Mouse (Mus musculus): ENCODE results near the gene Pwwp2a.

DNA sequence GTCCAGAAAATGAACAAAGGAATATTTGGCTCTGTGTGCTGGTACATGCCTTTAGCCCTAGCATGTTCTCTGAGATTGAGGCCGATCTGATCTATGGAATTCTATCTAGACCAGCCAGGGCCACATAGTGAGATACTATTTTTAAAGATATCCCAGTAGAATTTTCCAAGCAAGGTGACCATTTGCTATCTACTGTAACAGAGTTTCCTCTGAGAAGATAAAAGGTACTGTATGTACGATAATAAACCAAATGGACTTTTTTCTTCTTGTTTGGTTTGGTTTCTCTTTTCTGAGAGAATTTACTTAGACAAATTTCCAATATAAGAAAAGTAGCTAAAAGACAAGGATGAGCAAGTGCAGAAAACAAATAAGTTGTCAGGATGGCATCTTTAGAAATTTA lies 26.6 kb downstream of the Pwwp2a start:
- no peak for TF ChIP-seq POLR2A (IDR thresholded peaks at IDR 0.05; ENCODE audit: low read depth, low read length)
- TF ChIP-seq BHLHE40 (IDR thresholded peaks at IDR 0.05; ENCODE audit: low read depth, low read length): no peak
- no peak for TF ChIP-seq HCFC1 (IDR thresholded peaks at IDR 0.05; ENCODE audit: low read depth, low read length)
- TF ChIP-seq EP300 (IDR thresholded peaks at IDR 0.05; ENCODE audit: low read length): no peak
- TF ChIP-seq CTCF (conservative IDR thresholded peaks at IDR 0.05 in 1 of 2, IDR thresholded peaks at IDR 0.05 in 1 of 2; ENCODE audit: low read depth in 2 of 2, low read length in 2 of 2): no peak
- no peak for TF ChIP-seq ZC3H11A (IDR thresholded peaks at IDR 0.05; ENCODE audit: low read depth, low read length)
- TF ChIP-seq POLR2AphosphoS2 (IDR thresholded peaks at IDR 0.05; ENCODE audit: low read depth, low read length): no peak
- TF ChIP-seq E2F4 (IDR thresholded peaks at IDR 0.05; ENCODE audit: insufficient replicate concordance, low read depth, low read length): no peak
- no peak for TF ChIP-seq RCOR1 (conservative IDR thresholded peaks at IDR 0.05; ENCODE audit: low read depth, low read length)
- no peak for TF ChIP-seq MEF2A (IDR thresholded peaks at IDR 0.05; ENCODE audit: borderline replicate concordance, low read depth, low read length)
- TF ChIP-seq MAFK (IDR thresholded peaks at IDR 0.05; ENCODE audit: insufficient replicate concordance, low read length): no peak
- TF ChIP-seq ZKSCAN1 (IDR thresholded peaks at IDR 0.05; ENCODE audit: borderline replicate concordance, low read depth, low read length): no peak
